Mouse (Mus musculus): ENCODE results near the gene Olfr1121.
"Not testable (repeated sequence)": the region's sequence is repeated elsewhere in the genome, so short reads cannot be mapped to it uniquely, and the experiment has no call there.

Gene Olfr1121

GRCm38 (mm10) chr2:87369595-87369994, at the start of gene Olfr1121:
TSS of gene Olfr1121 (plus strand) at chr2:87369895.
- DNase-seq (ENCODE audit: low read depth): no peak

GRCm38 (mm10) chr2:87354515-87354914, 15.2 kb upstream of the Olfr1121 start, which contains the start of gene Olfr1120:
TSS of gene Olfr1120 (plus strand) at chr2:87354815.
- no peak for DNase-seq (ENCODE audit: low read depth)

- not testable (repeated sequence) for DNase-seq (ENCODE audit: low read depth)
Observed at GRCm38 (mm10) chr2:87360121-87360520, 9.6 kb upstream of the Olfr1121 start.

- no peak for DNase-seq (ENCODE audit: low read depth)
Observed at GRCm38 (mm10) chr2:87371726-87372125, 2.0 kb downstream of the Olfr1121 start.

GRCm38 (mm10) chr2:87383935-87384334, 14.2 kb downstream of the Olfr1121 start:
- DNase-seq (ENCODE audit: low read depth): no peak

GRCm38 (mm10) chr2:87385549-87385948, 15.9 kb downstream of the Olfr1121 start, which contains the start of gene Olfr1122:
TSS of gene Olfr1122 (plus strand) at chr2:87385849.
- DNase-seq (ENCODE audit: low read depth): no peak

GRCm38 (mm10) chr2:87393605-87394004, 23.9 kb downstream of the Olfr1121 start:
- not testable (repeated sequence) for DNase-seq (ENCODE audit: low read depth)

- DNase-seq (ENCODE audit: low read depth): not testable (repeated sequence)
Observed at GRCm38 (mm10) chr2:87394686-87395085, 25.0 kb downstream of the Olfr1121 start.

- DNase-seq (ENCODE audit: low read depth): no peak
Observed at GRCm38 (mm10) chr2:87416335-87416734, 46.6 kb downstream of the Olfr1121 start, which contains the start of gene Olfr1123. TSS of gene Olfr1123 (plus strand) at chr2:87416635.

All from NIH3T3 (cell line).